Mouse (Mus musculus) spleen, adult 2 months (tissue): ENCODE data around the gene Runx1.

ENCODE experiments used
- CTCF ChIP-seq: fragments of 200-500 bp; IDR thresholded peaks from 2 replicates; pipeline ENCODE4 v1.5.1; 2011; ENCODE audit warnings: mild to moderate bottlenecking, inconsistent platforms; ENCODE audit not compliant: insufficient read depth, insufficient read length, insufficient replicate concordance; ENCODE audit errors: extremely low read depth
- POLR2A ChIP-seq: fragments of 200-500 bp; IDR thresholded peaks from 2 replicates; pipeline ENCODE4 v1.6.1; 2011; ENCODE audit warnings: low read depth, low read length, inconsistent platforms

DNA sequence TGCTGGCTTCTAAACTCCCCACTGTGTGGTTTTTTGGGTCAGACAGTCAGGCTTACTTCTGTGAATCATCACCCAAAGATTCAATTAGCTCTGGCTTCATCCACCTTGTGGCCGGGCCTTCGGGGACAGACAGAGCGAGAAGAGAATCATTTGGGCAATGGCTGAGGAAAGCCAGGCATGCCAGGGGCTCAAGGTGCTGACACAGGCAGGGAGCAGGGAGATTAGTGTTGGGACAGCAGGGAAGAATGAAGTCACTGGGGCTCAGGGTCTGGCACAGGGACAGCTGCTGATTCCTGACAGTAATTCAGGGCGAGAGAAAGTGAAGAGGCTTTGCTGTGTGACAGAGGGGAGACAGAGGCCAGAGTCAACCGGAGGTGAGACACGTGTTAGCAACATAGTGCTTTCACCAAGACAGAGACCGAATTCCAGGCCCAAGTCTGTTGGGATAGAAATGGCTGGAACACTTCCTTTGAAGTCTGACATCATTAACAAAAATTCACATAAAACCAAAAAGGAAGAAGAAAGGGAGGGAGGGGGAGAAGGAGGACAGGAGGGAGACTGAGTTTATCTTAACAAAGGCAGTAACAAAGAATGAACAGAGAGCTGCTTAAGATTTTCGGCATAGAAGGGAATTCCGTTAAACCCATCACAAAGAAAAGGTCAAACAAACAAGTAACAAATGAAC lies 47.7 kb downstream of the Runx1 start:
- TF ChIP-seq POLR2A (no peak), CTCF (no peak)
